Mouse (Mus musculus) 3T3-L1 (cell line): ENCODE data around the gene Serinc3.
"Not testable (repeated sequence)": the region's sequence is repeated elsewhere in the genome, so short reads cannot be mapped to it uniquely, and the experiment has no call there.

Source experiments
- DNase-seq: peaks from one replicate; pipeline ENCODE4 v3.0.0-alpha.2; 2015; ENCODE audit warnings: low read depth, low spot score

The Serinc3 gene

GRCm38 (mm10) chr2:163631223-163631622 lies 13.7 kb downstream of the Serinc3 start:
- DNase-seq = no peak

DNA sequence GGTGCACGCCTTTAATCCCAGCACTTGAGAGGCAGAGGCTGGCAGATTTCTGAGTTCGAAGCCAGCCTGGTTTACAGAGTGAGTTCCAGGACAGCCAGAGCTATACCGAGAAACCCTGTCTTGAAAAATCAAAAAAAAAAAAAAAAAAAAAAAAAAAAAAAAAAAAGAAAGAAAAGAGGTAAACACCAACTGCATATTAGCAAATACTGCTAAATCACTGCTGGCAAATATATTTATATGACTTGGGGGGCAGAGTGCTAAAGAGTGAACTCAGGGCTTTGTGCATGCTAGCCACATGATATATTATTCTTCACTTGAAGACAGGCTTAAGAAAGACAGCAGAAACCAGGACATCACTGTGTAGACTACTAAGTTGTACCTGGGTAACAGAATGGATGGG lies 23.5 kb downstream of the Serinc3 start:
- DNase-seq = not testable (repeated sequence)

DNA sequence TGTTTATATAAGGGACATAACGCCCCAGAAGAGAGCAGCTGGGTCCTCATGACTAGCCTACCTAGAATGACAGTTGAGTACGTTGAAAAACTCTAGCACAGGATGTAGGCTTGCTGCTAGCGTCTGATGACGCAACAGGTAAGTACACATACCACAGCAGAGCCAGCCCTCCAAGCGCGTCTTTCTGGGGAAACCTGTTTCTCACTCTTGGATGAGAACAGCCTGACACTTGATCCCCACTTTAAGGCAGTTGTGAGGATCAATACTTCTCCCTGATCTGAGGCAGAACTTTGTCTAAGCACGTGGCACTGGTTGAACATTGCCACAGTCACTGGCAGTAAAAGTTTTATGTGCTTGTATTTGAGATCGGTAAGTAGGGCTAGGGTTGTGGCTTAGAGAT lies 24.5 kb downstream of the Serinc3 start:
- DNase-seq = no peak

GRCm38 (mm10) chr2:163617874-163618273 lies 27.1 kb downstream of the Serinc3 start:
- no peak for DNase-seq

- DNase-seq = no peak
Observed at GRCm38 (mm10) chr2:163617232-163617863, 27.6 kb downstream of the Serinc3 start.

- DNase-seq = no peak
Observed at GRCm38 (mm10) chr2:163616652-163617227, 28.2 kb downstream of the Serinc3 start.

DNA sequence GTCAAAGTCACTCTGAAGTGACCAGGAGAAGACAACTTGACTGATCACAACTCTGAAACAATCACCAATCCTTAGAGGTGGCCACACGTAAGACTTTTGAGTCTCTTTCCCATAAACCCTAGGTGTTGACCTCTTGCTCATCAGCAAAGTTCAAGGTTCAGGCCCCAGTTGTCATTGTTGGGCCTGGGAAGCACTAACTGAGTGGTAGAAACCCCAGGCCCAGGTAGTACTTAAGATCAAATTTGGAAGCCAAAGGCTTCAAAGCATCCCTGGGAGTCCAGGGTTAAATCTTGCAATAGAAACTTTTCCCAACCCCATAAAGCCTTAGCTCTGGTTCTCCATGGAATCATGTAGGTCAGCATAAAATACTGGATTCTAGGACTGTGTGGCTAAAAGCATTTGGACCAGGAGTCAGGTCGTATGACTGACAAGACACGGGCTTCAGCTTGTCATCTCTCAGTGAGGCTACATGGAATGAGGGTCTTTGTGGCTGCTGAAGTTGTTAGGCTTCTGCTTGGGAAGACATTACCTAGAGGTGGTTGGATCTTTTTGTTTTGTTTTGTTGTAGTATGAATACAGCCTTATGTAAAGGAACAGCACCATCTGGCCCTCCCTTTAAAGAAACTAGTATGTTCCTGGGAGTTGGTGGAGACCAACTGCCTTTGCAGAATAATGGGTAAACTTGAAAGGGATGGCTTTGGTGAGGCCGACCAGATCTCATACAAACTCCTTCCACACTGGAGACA lies 28.9 kb downstream of the Serinc3 start:
- no peak for DNase-seq

DNA sequence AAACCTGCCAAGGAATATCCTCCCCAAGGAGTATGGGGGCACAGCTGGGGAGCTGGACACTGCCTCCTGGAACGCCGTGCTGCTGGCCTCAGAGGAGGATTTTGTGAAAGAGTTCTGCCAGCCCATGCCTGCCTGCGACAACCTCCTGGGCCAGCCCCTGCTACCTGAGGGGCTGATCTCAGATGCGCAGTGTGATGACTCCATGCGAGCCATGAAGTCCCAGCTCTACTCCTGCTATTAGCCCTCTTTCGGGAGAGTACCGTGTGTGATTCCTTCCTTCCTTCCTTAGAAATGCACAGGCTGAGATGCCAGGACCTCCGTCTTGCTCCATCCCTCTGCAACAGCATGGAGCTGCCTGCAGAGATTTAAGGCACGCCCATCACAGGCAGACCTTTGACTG lies 29.5 kb downstream of the Serinc3 start:
- DNase-seq = no peak

- DNase-seq = no peak
Observed at GRCm38 (mm10) chr2:163613990-163614389, 30.9 kb downstream of the Serinc3 start.

DNA sequence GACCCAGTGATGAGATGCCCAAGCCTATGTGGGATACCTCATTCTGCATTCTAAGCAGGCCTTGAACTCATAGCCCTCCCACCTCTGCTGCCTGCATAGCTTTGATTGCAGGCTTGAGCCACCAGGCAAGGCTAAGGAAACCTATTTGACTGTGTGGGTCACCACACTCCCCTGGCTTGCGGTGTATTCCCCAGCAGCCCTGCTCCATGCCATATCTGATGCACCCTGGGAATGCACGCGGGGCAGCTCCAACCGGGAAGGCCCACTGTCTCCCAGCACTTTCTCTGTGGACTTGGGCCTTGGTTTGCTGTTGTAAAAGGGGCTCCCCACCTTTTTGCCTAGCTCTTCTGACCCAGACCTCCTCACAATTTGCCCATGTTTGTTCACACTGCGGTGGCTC lies 31.7 kb downstream of the Serinc3 start:
- DNase-seq = no peak

DNA sequence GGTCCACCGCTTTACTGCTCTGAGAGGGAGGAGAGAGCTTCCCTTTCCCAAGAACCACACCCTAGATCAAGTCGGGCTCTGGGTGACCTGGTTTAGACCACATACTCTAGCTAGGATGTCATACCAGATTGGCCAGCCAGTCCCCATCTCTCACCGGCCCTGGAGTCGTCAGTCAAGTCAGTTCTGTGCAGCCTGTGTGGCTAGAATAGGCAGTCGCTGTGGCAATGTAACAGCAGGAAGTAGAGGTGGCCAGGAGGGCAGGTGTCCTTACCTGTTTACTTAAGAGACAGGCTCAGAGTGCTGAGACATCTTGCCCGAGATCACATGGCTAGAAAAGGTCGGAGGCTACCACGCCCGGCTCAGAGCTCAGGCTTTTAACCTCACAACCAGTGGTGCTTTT lies 33.8 kb downstream of the Serinc3 start:
- no peak for DNase-seq

- DNase-seq = no peak
Observed at GRCm38 (mm10) chr2:163609281-163609975, 35.5 kb downstream of the Serinc3 start.

- no peak for DNase-seq
Observed at GRCm38 (mm10) chr2:163608008-163608407, 36.9 kb downstream of the Serinc3 start.

DNA sequence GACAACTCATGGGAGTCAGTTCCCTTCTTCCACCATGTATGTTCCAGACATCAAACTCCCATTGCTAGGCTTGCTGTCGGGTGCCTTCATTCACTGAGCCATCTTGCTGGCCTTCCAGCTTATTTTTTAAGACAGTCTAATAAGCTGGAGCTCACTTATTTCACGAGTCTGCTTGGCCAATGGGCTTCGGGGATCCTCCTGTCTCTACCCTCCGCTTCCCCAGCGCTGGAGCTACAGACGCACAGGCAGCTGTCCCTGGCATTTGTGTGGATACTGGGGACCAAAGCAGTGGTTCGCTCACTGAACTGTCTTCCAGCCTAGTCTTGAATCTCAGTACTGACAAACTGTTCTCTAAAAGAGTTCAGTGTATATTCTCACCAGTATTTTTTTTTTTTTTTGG lies 38.8 kb downstream of the Serinc3 start:
- no peak for DNase-seq

DNA sequence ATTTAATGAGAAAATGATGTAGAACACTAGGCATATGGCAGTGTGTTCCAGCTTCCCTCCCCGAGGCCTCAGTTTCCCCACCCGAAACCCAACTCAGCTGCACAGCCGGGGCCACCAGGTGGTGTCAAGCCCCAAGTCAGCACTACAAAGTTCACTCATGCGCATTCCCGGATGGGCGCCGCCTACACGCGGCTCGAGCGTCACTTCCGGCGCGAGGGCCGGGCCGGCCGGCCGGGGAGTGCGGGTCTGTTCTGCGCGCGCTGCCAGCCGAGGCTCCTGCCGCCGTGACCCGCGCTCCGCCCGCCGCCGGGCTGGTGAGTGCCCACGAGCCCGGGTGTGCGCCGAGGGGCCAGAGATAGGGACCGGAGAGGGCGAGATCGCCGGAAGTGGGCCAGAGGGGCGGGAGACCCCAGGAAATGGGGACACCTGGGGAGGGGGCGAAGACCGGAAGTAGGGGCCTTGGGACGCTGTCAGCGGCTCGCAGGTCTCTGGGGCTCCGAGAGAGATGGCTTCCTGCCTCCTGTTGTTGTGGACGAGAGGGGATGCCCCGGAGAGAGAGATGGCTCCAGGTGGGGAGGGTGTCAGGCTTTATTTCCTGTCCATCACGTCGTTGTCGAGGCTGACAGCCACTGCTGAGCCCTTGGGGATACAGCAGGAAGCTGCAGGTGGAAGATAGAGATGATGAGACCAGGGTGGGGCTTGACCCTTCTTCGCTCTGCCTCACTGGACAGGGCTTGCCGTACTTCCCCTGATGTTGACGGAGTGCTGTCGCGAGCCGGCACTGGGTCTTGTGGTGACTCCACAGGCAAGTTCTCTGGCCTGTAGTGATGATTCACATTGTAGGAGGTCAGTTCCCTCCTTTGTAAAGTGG lies 42.6 kb downstream of the Serinc3 start, which contains the start of gene Ttpal:
TSS of gene Ttpal (plus strand) at position 214 of the 871 bp plus-strand sequence.
- peak; percentile 87 for DNase-seq

GRCm38 (mm10) chr2:163601712-163602100 lies 43.2 kb downstream of the Serinc3 start:
- DNase-seq = no peak

- no peak for DNase-seq
Observed at GRCm38 (mm10) chr2:163601066-163601465, 43.9 kb downstream of the Serinc3 start.

DNA sequence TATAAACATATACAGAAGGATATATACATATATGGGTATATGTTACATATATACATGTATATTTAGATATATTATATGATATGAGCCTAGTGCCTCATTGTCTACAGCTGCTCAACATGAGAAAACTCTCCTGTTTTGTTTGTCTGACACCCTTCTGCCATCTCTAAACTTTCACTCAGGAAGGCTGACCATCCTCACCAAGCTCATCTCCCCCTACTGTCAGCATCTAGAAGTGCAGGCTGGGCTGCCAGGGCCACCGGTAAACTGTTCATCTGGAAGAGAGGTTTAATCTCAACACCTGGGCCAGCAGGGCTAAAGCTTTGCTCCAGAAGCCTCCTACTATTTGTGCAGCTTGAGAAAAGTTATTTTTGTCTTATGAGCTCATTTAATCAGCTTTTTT lies 45.7 kb downstream of the Serinc3 start:
- peak; percentile 83 for DNase-seq

- DNase-seq = peak; percentile 77
Observed at GRCm38 (mm10) chr2:163597661-163598060, 47.3 kb downstream of the Serinc3 start.

DNA sequence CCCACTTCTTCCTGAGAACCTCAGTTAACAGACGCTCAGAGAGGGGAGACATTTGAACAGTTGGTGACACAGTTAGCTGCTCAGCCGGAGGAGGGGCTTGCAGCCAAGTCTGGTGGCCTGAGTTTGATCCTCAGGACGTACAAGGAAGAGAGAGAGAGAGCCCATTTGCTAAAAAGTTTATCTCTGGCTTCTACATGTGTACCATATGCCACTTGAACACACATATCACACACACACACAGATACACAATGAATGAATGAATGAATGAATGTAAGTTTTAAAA lies 48.1 kb downstream of the Serinc3 start:
- no peak for DNase-seq

- peak; percentile 61 for DNase-seq
Observed at GRCm38 (mm10) chr2:163596057-163596872, 48.7 kb downstream of the Serinc3 start.
